Mouse (Mus musculus) gastrocnemius, adult 8-10 months (tissue): Measurements from ENCODE around the gene H2al2b. TPM values are rescaled to one million over a fixed set of nuclear protein-coding genes. Genes with fewer than 3 reads are reported as not detected.
"Not testable (repeated sequence)": the region's sequence is repeated elsewhere in the genome, so short reads cannot be mapped to it uniquely, and the experiment has no call there.

ENCODE experiments used
- DNase-seq, 2 experiments: peaks; one replicate each; pipeline ENCODE4 v3.0.0; 2022; ENCODE audit warnings: low spot score in 2 of 2
- total RNA-seq, 4 experiments: library from RNA; stranded (reverse); gene quantifications; 2 replicates each; pipeline ENCODE4 v1.2.4; 2022

H2al2b gene
- not detected for total RNA-seq

GRCm38 (mm10) chrY:2720574-2720973 is at the start of gene H2al2b:
H2al2b (minus strand) TSS chrY:2720674.
- not testable (repeated sequence) for DNase-seq

Other genes starting within 250 kb of the H2al2b start
- gene H2al2c, start 121.6 kb downstream of the H2al2b start, total RNA-seq: not detected
- not detected for gene Sry, start 57.0 kb downstream of the H2al2b start, total RNA-seq
- gene Gm4064, start 75.5 kb upstream of the H2al2b start, total RNA-seq: not detected
- gene Rbmy, start 110.0 kb upstream of the H2al2b start, total RNA-seq: not detected
- not detected for gene Gm10256, start 110.0 kb upstream of the H2al2b start, total RNA-seq
- not detected for gene Gm10352, start 180.3 kb upstream of the H2al2b start, total RNA-seq
- gene Gm29289, start 211.9 kb upstream of the H2al2b start, total RNA-seq: not detected